Mouse (Mus musculus) testis, postnatal 14 days (tissue): ENCODE data around the gene Pou6f1.
"Not testable (repeated sequence)": the region's sequence is repeated elsewhere in the genome, so short reads cannot be mapped to it uniquely, and the experiment has no call there.

Experiments used
- DNase-seq: peaks from one replicate; pipeline ENCODE4 v3.0.0; 2021; ENCODE audit warnings: low spot score

Gene Pou6f1

GRCm38 (mm10) chr15:100576392-100576791 is 23.4 kb downstream of the Pou6f1 start:
- no peak for DNase-seq

GRCm38 (mm10) chr15:100575366-100575765 is 24.4 kb downstream of the Pou6f1 start:
- DNase-seq, result no peak

GRCm38 (mm10) chr15:100574378-100574777 is 25.4 kb downstream of the Pou6f1 start:
- DNase-seq, result no peak

- DNase-seq, result no peak
Observed at GRCm38 (mm10) chr15:100573946-100574345, 25.8 kb downstream of the Pou6f1 start.

GRCm38 (mm10) chr15:100569239-100569638 is 30.5 kb downstream of the Pou6f1 start:
- no peak for DNase-seq

GRCm38 (mm10) chr15:100566531-100566930 is 33.3 kb downstream of the Pou6f1 start:
- no peak for DNase-seq

- no peak for DNase-seq
Observed at GRCm38 (mm10) chr15:100557705-100558433, 41.9 kb downstream of the Pou6f1 start.

GRCm38 (mm10) chr15:100556378-100556777 is 43.4 kb downstream of the Pou6f1 start:
- no peak for DNase-seq

GRCm38 (mm10) chr15:100555965-100556364 is 43.8 kb downstream of the Pou6f1 start:
- no peak for DNase-seq

GRCm38 (mm10) chr15:100551326-100552307 is 48.2 kb downstream of the Pou6f1 start, which contains the start of gene Tfcp2:
Gene Tfcp2 (minus strand): TSS chr15:100552008.
- DNase-seq, result peak; percentile 98

- DNase-seq, result no peak
Observed at GRCm38 (mm10) chr15:100550280-100550679, 49.5 kb downstream of the Pou6f1 start.

- not testable (repeated sequence) for DNase-seq
Observed at GRCm38 (mm10) chr15:100543651-100544030, 56.1 kb downstream of the Pou6f1 start.

- not testable (repeated sequence) for DNase-seq
Observed at GRCm38 (mm10) chr15:100542876-100543650, 56.7 kb downstream of the Pou6f1 start.

- no peak for DNase-seq
Observed at GRCm38 (mm10) chr15:100541426-100541825, 58.4 kb downstream of the Pou6f1 start.

- DNase-seq, result not testable (repeated sequence)
Observed at GRCm38 (mm10) chr15:100541001-100541400, 58.8 kb downstream of the Pou6f1 start.

GRCm38 (mm10) chr15:100539411-100539810 is 60.4 kb downstream of the Pou6f1 start:
- DNase-seq, result no peak

- no peak for DNase-seq
Observed at GRCm38 (mm10) chr15:100537913-100538312, 61.9 kb downstream of the Pou6f1 start.

GRCm38 (mm10) chr15:100527900-100528299 is 71.9 kb downstream of the Pou6f1 start:
- no peak for DNase-seq

- DNase-seq, result no peak
Observed at GRCm38 (mm10) chr15:100525405-100525804, 74.4 kb downstream of the Pou6f1 start.
